Mouse (Mus musculus): ENCODE measurements around the gene Icos. TPM values are rescaled to one million over a fixed set of nuclear protein-coding genes. Genes with fewer than 3 reads are reported as not detected.

Gene Icos
- 1.6 and 2.9 TPM in 2 replicates for total RNA-seq (2017)

- peak; percentile 44; the same call in 1 of the 2 replicates for ATAC-seq (ENCODE audit: extremely low read depth, insufficient number of reproducible peaks, low FRiP score, poor library complexity, severe bottlenecking)
These were observed at the start of gene Icos for GRCm38 (mm10) chr1:60977641-60978040. TSS of gene Icos (plus strand) at chr1:60977927.

- no peak for ATAC-seq (ENCODE audit: extremely low read depth, insufficient number of reproducible peaks, low FRiP score, poor library complexity, severe bottlenecking)
These were observed 48.7 kb upstream of the Icos start for GRCm38 (mm10) chr1:60929036-60929435.

GRCm38 (mm10) chr1:60930397-60930796 is 47.3 kb upstream of the Icos start:
- ATAC-seq (ENCODE audit: extremely low read depth, insufficient number of reproducible peaks, low FRiP score, poor library complexity, severe bottlenecking) = no peak

GRCm38 (mm10) chr1:60935968-60936581 is 41.7 kb upstream of the Icos start:
- no peak for ATAC-seq (ENCODE audit: extremely low read depth, insufficient number of reproducible peaks, low FRiP score, poor library complexity, severe bottlenecking)

- no peak for ATAC-seq (ENCODE audit: extremely low read depth, insufficient number of reproducible peaks, low FRiP score, poor library complexity, severe bottlenecking)
These were observed 40.6 kb upstream of the Icos start for GRCm38 (mm10) chr1:60936963-60937711.

- no peak for ATAC-seq (ENCODE audit: extremely low read depth, insufficient number of reproducible peaks, low FRiP score, poor library complexity, severe bottlenecking)
These were observed 39.5 kb upstream of the Icos start for GRCm38 (mm10) chr1:60938256-60938655.

- ATAC-seq (ENCODE audit: extremely low read depth, insufficient number of reproducible peaks, low FRiP score, poor library complexity, severe bottlenecking) = no peak
These were observed 38.8 kb upstream of the Icos start for GRCm38 (mm10) chr1:60938974-60939373.

GRCm38 (mm10) chr1:60940023-60940422 is 37.7 kb upstream of the Icos start:
- ATAC-seq (ENCODE audit: extremely low read depth, insufficient number of reproducible peaks, low FRiP score, poor library complexity, severe bottlenecking) = no peak

GRCm38 (mm10) chr1:60940620-60941019 is 37.1 kb upstream of the Icos start:
- 0 out of 2 replicates have a peak, but pooled peaks have one; percentile 5 for ATAC-seq (ENCODE audit: extremely low read depth, insufficient number of reproducible peaks, low FRiP score, poor library complexity, severe bottlenecking)

GRCm38 (mm10) chr1:60941056-60942048 is 36.4 kb upstream of the Icos start:
- peak; percentile 74 for ATAC-seq (ENCODE audit: extremely low read depth, insufficient number of reproducible peaks, low FRiP score, poor library complexity, severe bottlenecking)

GRCm38 (mm10) chr1:60942921-60943320 is 34.8 kb upstream of the Icos start:
- no peak for ATAC-seq (ENCODE audit: extremely low read depth, insufficient number of reproducible peaks, low FRiP score, poor library complexity, severe bottlenecking)

GRCm38 (mm10) chr1:60945633-60946401 is 31.9 kb upstream of the Icos start:
- ATAC-seq (ENCODE audit: extremely low read depth, insufficient number of reproducible peaks, low FRiP score, poor library complexity, severe bottlenecking) = no peak

GRCm38 (mm10) chr1:60948112-60948511 is 29.6 kb upstream of the Icos start:
- ATAC-seq (ENCODE audit: extremely low read depth, insufficient number of reproducible peaks, low FRiP score, poor library complexity, severe bottlenecking) = no peak

GRCm38 (mm10) chr1:60952958-60953357 is 24.8 kb upstream of the Icos start:
- no peak for ATAC-seq (ENCODE audit: extremely low read depth, insufficient number of reproducible peaks, low FRiP score, poor library complexity, severe bottlenecking)

- ATAC-seq (ENCODE audit: extremely low read depth, insufficient number of reproducible peaks, low FRiP score, poor library complexity, severe bottlenecking) = no peak
These were observed 24.0 kb upstream of the Icos start for GRCm38 (mm10) chr1:60953686-60954085.

GRCm38 (mm10) chr1:60954759-60955158 is 23.0 kb upstream of the Icos start:
- peak; percentile 61; the same call in 1 of the 2 replicates for ATAC-seq (ENCODE audit: extremely low read depth, insufficient number of reproducible peaks, low FRiP score, poor library complexity, severe bottlenecking)

- ATAC-seq (ENCODE audit: extremely low read depth, insufficient number of reproducible peaks, low FRiP score, poor library complexity, severe bottlenecking) = no peak
These were observed 22.5 kb upstream of the Icos start for GRCm38 (mm10) chr1:60955186-60955585.

- no peak for ATAC-seq (ENCODE audit: extremely low read depth, insufficient number of reproducible peaks, low FRiP score, poor library complexity, severe bottlenecking)
These were observed 21.5 kb upstream of the Icos start for GRCm38 (mm10) chr1:60956196-60956595.

GRCm38 (mm10) chr1:60958287-60958686 is 19.4 kb upstream of the Icos start:
- ATAC-seq (ENCODE audit: extremely low read depth, insufficient number of reproducible peaks, low FRiP score, poor library complexity, severe bottlenecking) = no peak

All from neutrophil, adult 5-6 weeks (primary cell).